Mouse (Mus musculus) forebrain, embryonic 12.5 days (tissue): ENCODE measurements around the gene Gm48551. TPM values are rescaled to one million over a fixed set of nuclear protein-coding genes. Genes with fewer than 3 reads are reported as not detected.

Source experiments
- ATAC-seq: fragments of 200-750 bp; cut with Nextera tagmentation; 2 replicates; pipeline ENCODE4 v1.8.0; 2017; ENCODE audit warnings: moderate TSS enrichment; ENCODE audit not compliant: low FRiP score
- H3K27ac ChIP-seq: fragments of 300-500 bp; sonication (generic); 2 replicates; pipeline ENCODE4 v1.5.1; 2016; ENCODE audit warnings: mild to moderate bottlenecking
- H3K27me3 ChIP-seq: fragments of 300-500 bp; sonication (generic); 2 replicates; pipeline ENCODE4 v1.6.1; 2016; ENCODE audit warnings: mild to moderate bottlenecking
- H3K36me3 ChIP-seq: fragments of 300-500 bp; sonication (generic); replicated peaks from 2 replicates; pipeline ENCODE4 v1.6.1; 2016; ENCODE audit warnings: mild to moderate bottlenecking
- H3K4me1 ChIP-seq: fragments of 300-500 bp; sonication (generic); 2 replicates; pipeline ENCODE4 v1.6.1; 2016
- H3K4me2 ChIP-seq: fragments of 300-500 bp; sonication (generic); 2 replicates; pipeline ENCODE4 v1.6.1; 2016; ENCODE audit warnings: mild to moderate bottlenecking, moderate library complexity
- H3K4me3 ChIP-seq: fragments of 300-500 bp; sonication (generic); replicated peaks from 2 replicates; pipeline ENCODE4 v1.5.1; 2016; ENCODE audit warnings: mild to moderate bottlenecking
- H3K9ac ChIP-seq: fragments of 300-500 bp; sonication (generic); 2 replicates; pipeline ENCODE4 v1.6.1; 2016; ENCODE audit warnings: mild to moderate bottlenecking
- H3K9me3 ChIP-seq: fragments of 300-500 bp; sonication (generic); 2 replicates; pipeline ENCODE4 v1.6.1; 2016
- WGBS: fragments of 180-500 bp; shearing (Covaris S2); methylation state at CpG from one replicate; pipeline ENCODE4 v1.1.7; 2016; 5-methylcytosine and 5-hydroxymethylcytosine counted together
- polyA plus RNA-seq: library from polyadenylated mRNA; unstranded; fragments of >200 nt; fragmentation: Nextera tagmentation; extraction: Ambion mirVana; gene quantifications from 2 replicates; pipeline ENCODE4 v1.2.1, GENCODE M21; 2016

Gm48551 gene
- polyA plus RNA-seq, 1 experiment from 2014 or later, result 4.2 TPM

- WGBS, result 83% methylated on average over 6 of the region's 6 CpGs
- H3K4me1 ChIP-seq, result peaks cover 31% of the 10 kb centered on the region
These were observed 8.0 kb downstream of the Gm48551 start for GRCm38 (mm10) chr10:81392270-81392669.

DNA sequence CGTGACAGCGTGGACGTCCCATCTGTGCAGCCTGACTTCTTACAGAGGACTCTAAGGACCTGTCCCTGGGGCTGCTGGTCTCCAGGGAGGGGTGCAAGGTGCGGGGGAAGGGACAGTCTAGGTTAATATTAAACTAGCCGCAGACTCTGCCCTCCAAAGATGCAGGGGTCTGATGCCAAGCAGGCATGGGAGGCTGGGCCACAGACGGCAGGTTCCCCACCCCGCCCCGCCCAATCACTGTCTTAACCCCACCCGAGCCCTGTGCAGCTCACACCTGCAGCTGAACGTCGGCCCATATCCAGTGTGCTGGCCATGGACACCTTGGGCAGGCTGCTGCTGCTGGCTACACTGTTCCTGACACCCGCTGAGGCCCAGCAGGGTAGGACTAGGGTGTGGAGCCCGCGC, 8.5 kb downstream of the Gm48551 start, which contains the start of gene Smim24:
TSS of gene Smim24 (plus strand) at position 271 of the 405 bp plus-strand sequence.
- ATAC-seq, result no peak
- H3K36me3 ChIP-seq, result peaks cover 13% of the 10 kb centered on the region
- 0 out of 2 replicates have a peak within 1 kb of the TSS, but pooled peaks have one; percentile 0 for H3K4me3 ChIP-seq
- H3K27ac ChIP-seq, result no peak within 1 kb of the TSS
- no peaks in the 10 kb centered on the region for H3K9me3 ChIP-seq
- H3K4me1 ChIP-seq, result peaks cover 31% of the 10 kb centered on the region
- WGBS, result 69% methylated on average over 14 of the region's 14 CpGs
- H3K27me3 ChIP-seq, result peaks cover 4% of the 10 kb centered on the region; the same call in 1 of the 2 replicates
- H3K4me2 ChIP-seq, result peak within 1 kb of the TSS; percentile 43
- H3K9ac ChIP-seq, result peak within 1 kb of the TSS; percentile 38

More at GRCm38 (mm10) chr10:81392270-81392669, 8.0 kb downstream of the Gm48551 start:
- Histone ChIP-seq H3K4me2 (no peak overlapping the region), H3K9ac (no peak overlapping the region), H3K9me3 (no peaks in the 10 kb centered on the region), H3K4me3 (no peak overlapping the region), H3K27ac (no peak overlapping the region), H3K27me3 (peaks cover under 1% of the 10 kb centered on the region; the same call in 1 of the 2 replicates), H3K36me3 (peaks cover 18% of the 10 kb centered on the region)
- no peak for ATAC-seq

DNA sequence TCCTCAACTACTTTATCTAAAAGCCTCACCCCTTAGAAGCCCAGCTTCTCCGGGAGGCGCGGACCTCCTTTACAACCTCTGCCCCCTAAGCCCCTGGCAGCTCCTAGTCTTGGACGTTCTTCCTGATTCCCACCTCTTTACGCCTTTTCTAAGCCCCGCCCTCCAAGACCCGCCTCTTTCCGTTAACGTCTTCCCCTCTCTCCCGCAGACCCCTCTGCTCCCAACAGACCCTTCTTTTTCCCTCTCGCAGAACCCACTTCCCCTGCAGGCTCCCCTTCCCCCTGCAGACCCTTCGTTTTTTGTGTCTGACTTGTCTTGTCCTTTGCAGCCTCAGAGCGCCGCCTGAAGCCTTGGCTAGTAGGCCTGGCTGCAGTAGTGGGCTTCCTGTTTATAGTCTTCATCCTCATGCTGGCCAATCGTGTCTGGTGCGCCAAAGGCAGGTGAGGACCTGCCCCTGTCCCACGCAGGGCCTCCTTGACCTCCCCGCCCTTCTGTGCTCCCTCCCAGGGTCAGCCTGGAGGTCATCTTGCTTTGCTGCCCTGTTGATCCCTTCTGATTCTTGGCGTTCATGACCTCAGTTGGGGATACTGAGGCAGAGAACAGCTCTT, 9.3 kb downstream of the Gm48551 start:
- Histone ChIP-seq H3K4me2 (peak overlapping the region; percentile 43), H3K4me1 (peaks cover 31% of the 10 kb centered on the region), H3K27me3 (peaks cover 4% of the 10 kb centered on the region; the same call in 1 of the 2 replicates), H3K4me3 (0 out of 2 replicates have a peak overlapping the region, but pooled peaks have one; percentile 0), H3K36me3 (peaks cover 5% of the 10 kb centered on the region), H3K9me3 (no peaks in the 10 kb centered on the region), H3K27ac (no peak overlapping the region), H3K9ac (peak overlapping the region; percentile 38)
- 7% methylated on average over 19 of the region's 19 CpGs for WGBS
- no peak for ATAC-seq

GRCm38 (mm10) chr10:81395127-81395526, 10.9 kb downstream of the Gm48551 start:
- Histone ChIP-seq H3K36me3 (peaks cover 14% of the 10 kb centered on the region), H3K27ac (no peak overlapping the region), H3K9ac (no peak overlapping the region), H3K9me3 (no peaks in the 10 kb centered on the region), H3K4me2 (no peak overlapping the region), H3K4me1 (peaks cover 33% of the 10 kb centered on the region), H3K27me3 (peaks cover 8% of the 10 kb centered on the region; the same call in 1 of the 2 replicates), H3K4me3 (no peak overlapping the region)
- WGBS, result 15% methylated on average over 5 of the region's 5 CpGs
- no peak for ATAC-seq

DNA sequence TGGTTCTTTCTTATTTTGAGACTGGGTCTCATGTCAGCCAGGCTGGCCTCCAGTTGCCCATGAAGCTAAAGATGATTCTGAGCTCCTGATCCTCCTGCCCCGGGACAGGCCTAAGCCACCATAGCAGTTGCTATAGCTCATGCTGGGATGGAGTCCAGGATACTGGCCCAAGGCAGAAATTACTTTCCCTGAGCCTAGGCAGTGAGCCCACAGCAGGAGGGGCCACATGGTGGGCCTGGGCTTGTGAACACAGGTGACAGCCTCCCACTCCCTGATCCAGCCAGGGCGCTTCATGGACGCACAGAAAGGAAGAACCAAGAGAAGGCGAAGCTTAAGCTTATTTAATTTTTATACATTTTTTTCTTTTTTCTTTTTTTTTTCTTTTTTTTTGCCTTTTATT, 11.6 kb downstream of the Gm48551 start:
- Histone ChIP-seq H3K4me1 (peaks cover 40% of the 10 kb centered on the region), H3K27me3 (peaks cover 16% of the 10 kb centered on the region; the same call in 1 of the 2 replicates), H3K4me2 (no peak overlapping the region), H3K36me3 (peaks cover 18% of the 10 kb centered on the region), H3K9me3 (no peaks in the 10 kb centered on the region), H3K4me3 (no peak overlapping the region), H3K27ac (no peak overlapping the region), H3K9ac (no peak overlapping the region)
- no peak for ATAC-seq
- WGBS, result 94% methylated on average over 4 of the region's 4 CpGs

DNA sequence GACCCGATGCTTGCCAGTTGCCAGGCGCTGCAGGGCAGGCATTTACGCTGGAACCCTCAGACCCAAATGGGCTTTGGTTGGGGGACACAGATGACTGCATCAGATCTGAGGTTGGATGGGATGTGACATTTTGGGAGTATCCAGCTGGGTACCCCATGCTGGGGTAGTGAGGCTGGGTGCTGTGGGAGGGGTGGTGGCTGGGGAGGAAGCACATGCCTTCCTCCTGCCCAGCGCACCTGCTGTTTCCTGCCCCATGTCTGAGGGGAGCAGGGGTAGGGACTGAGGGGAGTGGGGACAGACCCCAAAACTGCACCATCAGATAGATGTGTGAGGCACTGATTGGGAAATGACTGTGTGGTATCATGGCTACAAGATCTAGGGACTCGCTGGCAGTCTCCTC, 12.5 kb downstream of the Gm48551 start:
- Histone ChIP-seq H3K9ac (no peak overlapping the region), H3K27ac (0 out of 2 replicates have a peak overlapping the region, but pooled peaks have one; percentile 19), H3K36me3 (peaks cover 15% of the 10 kb centered on the region), H3K4me1 (peaks cover 48% of the 10 kb centered on the region), H3K27me3 (peaks cover 17% of the 10 kb centered on the region; the same call in 1 of the 2 replicates), H3K4me2 (no peak overlapping the region), H3K4me3 (no peak overlapping the region), H3K9me3 (no peaks in the 10 kb centered on the region)
- 67% methylated on average over 5 of the region's 5 CpGs for WGBS
- ATAC-seq, result no peak

GRCm38 (mm10) chr10:81399296-81399695, 15.0 kb downstream of the Gm48551 start:
- H3K4me1 ChIP-seq, result peaks cover 56% of the 10 kb centered on the region
- no peak overlapping the region for H3K9ac ChIP-seq
- H3K27me3 ChIP-seq, result peaks cover 26% of the 10 kb centered on the region
- no peak for ATAC-seq
- 80% methylated on average over 5 of the region's 5 CpGs for WGBS
- no peak overlapping the region for H3K4me2 ChIP-seq
- H3K9me3 ChIP-seq, result no peaks in the 10 kb centered on the region
- H3K27ac ChIP-seq, result 0 out of 2 replicates have a peak overlapping the region, but pooled peaks have one; percentile 13
- peaks cover 15% of the 10 kb centered on the region for H3K36me3 ChIP-seq
- H3K4me3 ChIP-seq, result no peak overlapping the region

DNA sequence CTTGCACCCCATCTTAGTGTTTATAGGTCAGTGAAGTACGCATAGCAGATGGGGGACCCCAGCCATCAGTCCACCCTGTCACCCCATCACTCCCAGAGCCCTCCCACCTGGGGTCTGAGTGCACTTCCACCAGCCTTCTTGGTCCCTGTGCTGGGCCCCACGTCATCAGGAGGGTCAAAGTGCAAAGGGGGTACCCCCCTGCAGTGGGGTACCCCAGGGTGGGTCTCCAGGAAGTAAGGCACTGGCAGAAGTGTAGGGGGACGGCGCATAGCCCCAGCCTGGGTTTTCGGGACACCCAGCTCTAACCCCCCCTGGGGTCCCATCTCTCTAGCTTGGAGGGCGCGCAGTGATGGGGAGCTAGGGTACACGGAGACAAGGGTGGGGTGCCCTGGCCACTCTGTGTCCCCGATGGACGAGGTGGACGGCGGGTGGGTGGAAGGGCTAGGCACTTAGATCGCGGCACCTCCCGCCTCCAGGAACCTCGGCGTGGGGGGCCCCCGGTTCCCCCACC, 15.6 kb downstream of the Gm48551 start:
- Histone ChIP-seq H3K4me3 (no peak overlapping the region), H3K27me3 (peaks cover 32% of the 10 kb centered on the region), H3K4me2 (no peak overlapping the region), H3K36me3 (peaks cover 15% of the 10 kb centered on the region), H3K4me1 (peaks cover 56% of the 10 kb centered on the region), H3K9me3 (no peaks in the 10 kb centered on the region), H3K27ac (no peak overlapping the region), H3K9ac (no peak overlapping the region)
- ATAC-seq, result no peak
- WGBS, result 80% methylated on average over 18 of the region's 18 CpGs

GRCm38 (mm10) chr10:81400371-81401204, 16.3 kb downstream of the Gm48551 start:
- Histone ChIP-seq H3K4me1 (peaks cover 56% of the 10 kb centered on the region), H3K4me2 (peak overlapping the region; percentile 19; the same call in 1 of the 2 replicates), H3K27ac (peak overlapping the region; percentile 84; the same call in 1 of the 2 replicates), H3K9me3 (no peaks in the 10 kb centered on the region), H3K36me3 (peaks cover 18% of the 10 kb centered on the region), H3K4me3 (0 out of 2 replicates have a peak overlapping the region, but pooled peaks have one; percentile 5), H3K27me3 (peaks cover 39% of the 10 kb centered on the region), H3K9ac (no peak overlapping the region)
- WGBS, result 58% methylated on average over 21 of the region's 22 CpGs
- no peak for ATAC-seq

DNA sequence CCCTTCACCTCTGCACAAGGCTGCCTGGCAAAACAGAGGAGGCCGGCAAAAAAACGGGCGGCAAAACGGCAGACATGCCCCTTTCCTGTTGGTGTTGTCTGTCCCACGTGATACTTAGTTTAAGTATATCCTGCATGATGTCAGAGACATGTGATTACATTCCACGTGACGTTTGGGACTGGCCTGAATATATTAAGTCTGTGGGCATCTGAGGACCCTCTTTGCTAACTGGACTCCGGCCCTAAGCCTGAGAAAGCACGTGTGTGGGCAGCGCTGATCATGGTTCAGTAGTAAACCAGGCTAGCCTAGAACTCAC, 16.9 kb downstream of the Gm48551 start:
- 34% methylated on average over 10 of the region's 10 CpGs for WGBS
- Histone ChIP-seq H3K9ac (no peak overlapping the region), H3K4me1 (peaks cover 56% of the 10 kb centered on the region), H3K4me3 (no peak overlapping the region), H3K9me3 (no peaks in the 10 kb centered on the region), H3K4me2 (no peak overlapping the region), H3K27ac (peak overlapping the region; percentile 84), H3K36me3 (peaks cover 23% of the 10 kb centered on the region), H3K27me3 (peaks cover 45% of the 10 kb centered on the region)
- peak; percentile 24 for ATAC-seq

- H3K4me1 ChIP-seq, result peaks cover 56% of the 10 kb centered on the region
- WGBS, result 5% methylated on average over 18 of the region's 18 CpGs
These were observed 17.4 kb downstream of the Gm48551 start for GRCm38 (mm10) chr10:81401521-81402226.

More at GRCm38 (mm10) chr10:81401521-81402226, 17.4 kb downstream of the Gm48551 start:
- H3K36me3 ChIP-seq, result peaks cover 26% of the 10 kb centered on the region
- peak overlapping the region; percentile 39 for H3K4me2 ChIP-seq
- peak; percentile 78 for ATAC-seq
- peak overlapping the region; percentile 84 for H3K27ac ChIP-seq
- peak overlapping the region; percentile 11; the same call in 1 of the 2 replicates for H3K4me3 ChIP-seq
- peak overlapping the region; percentile 36 for H3K9ac ChIP-seq
- H3K9me3 ChIP-seq, result no peaks in the 10 kb centered on the region
- H3K27me3 ChIP-seq, result peaks cover 50% of the 10 kb centered on the region
